Mouse (Mus musculus): Measurements from ENCODE around the gene Lrfn4.

DNA sequence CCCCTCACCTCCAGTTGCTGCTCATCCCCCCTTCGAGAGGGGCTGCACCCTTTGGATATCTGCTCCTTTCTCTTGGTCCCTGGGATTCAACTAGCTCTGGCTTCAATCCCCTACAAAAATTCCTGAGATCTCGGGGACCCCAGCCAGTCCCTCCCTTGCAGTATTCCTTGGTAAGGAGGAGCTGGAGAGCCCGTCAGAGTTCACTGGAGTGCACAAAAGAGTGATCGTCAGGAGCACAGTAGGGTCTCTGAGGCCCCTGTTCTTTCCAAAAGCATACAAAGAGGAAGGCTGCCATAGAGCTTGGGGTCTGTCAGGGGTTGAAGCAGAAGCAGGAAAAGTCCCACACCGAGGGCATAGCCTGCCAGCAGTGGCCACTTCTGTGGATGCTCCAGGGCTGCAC, 7.3 kb upstream of the Lrfn4 start:
- no peak for TF ChIP-seq CTCF (IDR thresholded peaks at IDR 0.05; ENCODE audit: low read depth, low read length)
- no peak for TF ChIP-seq POLR2AphosphoS5 (IDR thresholded peaks at IDR 0.05; ENCODE audit: insufficient replicate concordance, low read depth, low read length)
- no peak for TF ChIP-seq GATA2 (IDR thresholded peaks at IDR 0.05; ENCODE audit: borderline replicate concordance, low read depth, low read length)

All from G1E (cell line).